Mouse (Mus musculus): ENCODE measurements around the gene Armc10.

The Armc10 gene

DNA sequence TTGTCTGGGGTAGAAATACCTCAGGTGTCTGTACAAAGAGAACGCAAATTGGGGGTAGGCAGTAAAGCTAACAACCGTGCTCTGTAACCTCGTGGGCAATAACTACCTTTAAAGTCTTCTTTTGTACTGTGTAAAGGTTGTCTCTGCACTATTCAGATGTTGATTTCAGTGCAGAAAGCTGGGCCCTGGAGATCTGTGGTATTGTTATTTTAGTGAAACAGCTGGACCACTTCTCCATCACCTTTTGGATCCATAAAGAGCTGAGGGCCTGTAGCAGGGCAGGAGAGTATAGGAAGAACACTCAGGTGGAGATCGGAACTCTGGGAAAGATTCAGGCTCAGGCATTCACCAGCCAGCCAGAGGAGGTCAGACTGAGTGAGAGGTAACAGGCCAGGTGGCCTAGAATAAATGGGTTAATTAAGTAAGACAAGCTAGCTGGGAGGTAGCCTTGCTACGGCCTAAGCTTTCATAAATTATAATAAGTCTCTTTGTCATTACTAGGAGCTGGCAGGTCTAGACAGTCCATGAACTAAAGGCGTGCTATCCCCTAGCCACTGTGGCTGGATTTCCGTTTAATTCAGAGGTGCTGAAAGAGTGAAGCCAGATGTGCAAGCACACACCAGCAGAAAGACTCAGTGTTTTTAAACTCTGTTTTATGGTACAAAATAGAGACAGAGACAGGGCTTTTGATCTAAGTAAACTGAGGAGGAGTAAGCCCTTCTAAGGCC is 6.4 kb downstream of the Armc10 start:
- peaks cover 24% of the 10 kb centered on the region for H3K36me3 ChIP-seq (ENCODE audit: control insufficient read depth, insufficient read depth, low read length, poor library complexity, severe bottlenecking)
- no peaks in the 10 kb centered on the region for H3K27me3 ChIP-seq (ENCODE audit: control insufficient read depth, insufficient read depth, low read length, poor library complexity, severe bottlenecking)
- no peak for DNase-seq (ENCODE audit: low read depth, low spot score)

DNA sequence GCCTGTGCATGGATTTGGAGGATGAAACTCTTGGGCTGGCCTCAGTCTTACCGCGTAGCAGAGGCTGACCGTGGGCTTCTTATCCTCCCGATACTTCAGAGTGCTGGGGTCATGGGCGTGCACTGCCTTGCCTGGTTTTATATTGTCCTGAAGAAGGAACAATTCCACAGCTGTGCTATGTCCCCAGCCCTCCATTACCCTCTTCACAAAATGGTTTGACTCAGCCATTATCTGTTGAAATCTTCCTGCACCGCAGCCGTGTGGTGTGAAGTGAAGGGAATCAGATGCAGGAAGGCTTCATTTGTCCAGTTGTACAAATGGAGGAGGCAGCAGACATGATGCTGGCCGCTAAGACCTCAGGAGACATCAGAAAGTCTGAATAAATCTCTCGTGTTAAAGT is 11.3 kb downstream of the Armc10 start:
- peaks cover 11% of the 10 kb centered on the region for H3K36me3 ChIP-seq (ENCODE audit: control insufficient read depth, insufficient read depth, low read length, poor library complexity, severe bottlenecking)
- no peak for DNase-seq (ENCODE audit: low read depth, low spot score)
- no peaks in the 10 kb centered on the region for H3K27me3 ChIP-seq (ENCODE audit: control insufficient read depth, insufficient read depth, low read length, poor library complexity, severe bottlenecking)

DNA sequence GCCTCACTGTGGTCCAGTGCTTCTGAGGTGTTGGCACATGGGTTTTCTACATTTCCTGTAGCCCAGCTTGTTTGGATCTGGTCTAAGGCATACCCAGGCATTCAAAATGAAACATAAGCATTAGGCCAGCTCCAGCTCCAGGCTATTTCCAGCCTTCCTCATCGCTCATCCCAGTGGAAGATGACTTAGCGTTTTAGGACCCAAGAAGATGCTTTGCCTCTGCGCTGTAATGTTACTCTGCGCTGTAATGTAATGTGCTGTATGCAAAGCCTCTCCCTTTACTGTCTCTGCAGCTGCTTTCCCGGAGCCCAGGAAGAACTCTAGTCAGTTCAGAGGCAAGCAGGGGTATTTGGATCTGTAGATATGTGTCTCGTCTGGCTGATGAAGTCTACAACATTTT is 12.4 kb downstream of the Armc10 start:
- H3K27me3 ChIP-seq (ENCODE audit: control insufficient read depth, insufficient read depth, low read length, poor library complexity, severe bottlenecking), result no peaks in the 10 kb centered on the region
- peaks cover 7% of the 10 kb centered on the region for H3K36me3 ChIP-seq (ENCODE audit: control insufficient read depth, insufficient read depth, low read length, poor library complexity, severe bottlenecking)
- DNase-seq (ENCODE audit: low read depth, low spot score), result no peak

DNA sequence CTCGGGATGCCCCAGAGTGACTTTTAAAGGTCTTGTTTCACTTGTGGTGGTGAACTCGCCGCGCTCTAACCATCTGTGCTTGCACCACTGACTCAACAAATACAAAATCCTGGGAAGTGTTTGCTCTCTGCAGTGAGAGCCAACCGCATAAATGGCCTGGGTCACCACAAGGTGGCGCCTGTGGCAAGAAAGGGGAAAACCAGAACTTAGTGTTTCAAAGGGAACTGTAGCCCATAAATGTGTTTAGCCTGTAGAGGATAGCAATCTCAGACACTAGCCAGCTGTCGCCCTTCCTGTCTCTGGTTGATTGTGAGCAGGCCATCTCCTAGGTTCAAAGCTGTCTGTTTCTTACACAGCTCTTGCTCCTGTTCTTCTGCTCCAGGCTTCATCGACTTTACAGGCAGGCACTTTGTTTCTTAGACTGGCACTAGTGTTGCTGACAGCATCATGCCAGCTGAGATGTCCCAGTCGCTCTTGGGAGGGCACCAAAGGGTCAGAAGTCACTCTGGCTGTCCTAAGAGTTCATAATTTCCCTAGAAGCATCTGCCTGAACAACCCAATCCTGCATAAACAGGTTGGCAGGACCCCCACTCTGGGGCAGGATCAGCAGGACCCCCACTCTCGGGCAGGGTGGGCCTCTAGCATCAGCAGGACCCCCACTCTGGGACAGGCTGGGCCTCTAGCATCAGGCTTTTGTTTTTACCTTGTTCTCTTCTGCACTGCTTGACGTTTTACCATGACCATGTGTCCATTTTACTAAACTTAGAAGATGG is 13.2 kb downstream of the Armc10 start:
- DNase-seq (ENCODE audit: low read depth, low spot score), result peak; percentile 76
- Histone ChIP-seq H3K27me3 (ENCODE audit: control insufficient read depth, insufficient read depth, low read length, poor library complexity, severe bottlenecking) (no peaks in the 10 kb centered on the region), H3K36me3 (ENCODE audit: control insufficient read depth, insufficient read depth, low read length, poor library complexity, severe bottlenecking) (peaks cover 7% of the 10 kb centered on the region)

DNA sequence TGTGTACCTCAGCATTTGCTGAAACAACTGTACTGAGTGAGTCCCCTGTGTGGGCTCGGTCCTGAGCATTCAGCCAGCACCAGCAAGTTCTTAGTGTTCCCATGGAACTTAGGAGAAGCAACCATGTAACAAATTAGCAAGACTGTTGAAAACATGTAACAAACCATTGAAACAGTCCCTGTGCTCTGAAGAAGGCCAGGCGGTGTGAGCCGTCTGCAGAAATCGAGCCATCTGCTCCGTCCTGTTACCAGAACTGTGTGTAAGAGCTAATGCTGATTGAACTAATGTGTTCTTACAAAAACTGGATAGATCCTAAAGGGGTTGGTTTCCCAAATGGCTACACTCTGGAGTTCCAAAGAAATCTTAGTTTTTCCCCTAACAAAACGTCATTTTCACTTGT is 15.2 kb downstream of the Armc10 start:
- no peak for DNase-seq (ENCODE audit: low read depth, low spot score)
- 0 out of 2 replicates have a peak, but pooled peaks cover 2% of the 10 kb centered on the region for H3K36me3 ChIP-seq (ENCODE audit: control insufficient read depth, insufficient read depth, low read length, poor library complexity, severe bottlenecking)
- no peaks in the 10 kb centered on the region for H3K27me3 ChIP-seq (ENCODE audit: control insufficient read depth, insufficient read depth, low read length, poor library complexity, severe bottlenecking)

DNA sequence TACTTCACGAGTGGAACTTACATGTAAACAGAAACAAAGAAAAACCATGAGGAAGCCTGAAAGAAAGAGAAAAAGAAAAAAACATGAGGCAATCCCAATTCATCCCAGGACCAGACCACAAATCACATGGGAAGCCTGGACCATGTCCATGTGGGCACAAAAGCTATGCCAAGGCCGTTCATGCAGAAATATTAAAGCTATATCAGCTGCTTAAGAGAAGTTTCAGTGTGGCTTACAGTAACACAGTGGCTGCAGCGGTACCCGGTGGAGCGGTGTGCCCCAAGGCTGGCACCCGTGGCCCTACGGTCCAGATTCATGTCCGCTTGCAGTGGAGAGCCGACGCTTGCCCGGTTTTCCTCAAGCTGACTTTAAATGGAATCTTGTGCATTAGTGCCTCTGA is 17.5 kb downstream of the Armc10 start:
- no peak for DNase-seq (ENCODE audit: low read depth, low spot score)
- H3K36me3 ChIP-seq (ENCODE audit: control insufficient read depth, insufficient read depth, low read length, poor library complexity, severe bottlenecking), result no peaks in the 10 kb centered on the region
- no peaks in the 10 kb centered on the region for H3K27me3 ChIP-seq (ENCODE audit: control insufficient read depth, insufficient read depth, low read length, poor library complexity, severe bottlenecking)

DNA sequence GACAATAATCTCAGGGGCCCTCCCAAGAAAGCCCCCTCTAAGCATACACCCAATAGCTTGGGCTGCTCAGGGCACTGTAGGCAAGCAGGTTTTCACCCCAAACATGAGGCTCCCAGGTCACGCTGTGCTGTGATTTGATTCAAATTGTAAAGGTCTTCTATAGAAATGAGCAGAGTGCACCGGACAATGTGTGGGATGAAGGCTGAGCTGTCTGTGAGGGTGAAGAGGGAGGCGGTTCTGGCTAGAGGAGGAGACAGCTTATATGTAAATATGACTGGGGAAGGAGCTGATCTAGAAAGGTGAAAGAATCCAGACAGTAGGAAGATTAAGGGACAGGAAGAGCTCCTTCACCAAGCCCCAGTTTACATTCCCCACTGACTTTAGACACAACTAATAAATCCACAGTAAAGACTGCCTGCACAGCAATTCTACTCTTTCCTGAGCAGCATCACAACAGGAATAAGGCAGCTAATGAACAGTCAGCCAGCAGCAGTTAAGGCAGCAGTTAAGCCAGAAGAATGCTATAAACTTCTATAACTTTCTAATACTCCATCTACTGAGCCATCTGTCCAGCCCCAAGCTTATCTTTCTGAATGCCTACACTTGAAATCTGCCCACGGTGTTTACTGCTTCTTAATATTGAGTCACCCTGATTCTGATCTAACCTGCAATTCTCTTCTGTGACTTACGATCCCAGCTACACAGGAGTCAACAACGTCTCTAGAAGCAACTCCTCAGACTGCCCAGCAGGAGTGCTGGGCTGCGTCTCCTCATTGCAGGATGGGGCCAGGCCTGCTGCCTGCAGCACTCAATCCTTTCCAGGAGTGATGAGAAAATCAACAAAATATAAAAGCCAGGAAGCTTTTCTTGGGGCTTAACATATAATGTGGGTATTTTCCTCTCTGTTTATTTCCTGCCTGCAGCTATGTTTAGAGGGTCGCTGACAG is 21.9 kb downstream of the Armc10 start:
- H3K36me3 ChIP-seq (ENCODE audit: control insufficient read depth, insufficient read depth, low read length, poor library complexity, severe bottlenecking), result no peaks in the 10 kb centered on the region
- no peaks in the 10 kb centered on the region for H3K27me3 ChIP-seq (ENCODE audit: control insufficient read depth, insufficient read depth, low read length, poor library complexity, severe bottlenecking)
- no peak for DNase-seq (ENCODE audit: low read depth, low spot score)

DNA sequence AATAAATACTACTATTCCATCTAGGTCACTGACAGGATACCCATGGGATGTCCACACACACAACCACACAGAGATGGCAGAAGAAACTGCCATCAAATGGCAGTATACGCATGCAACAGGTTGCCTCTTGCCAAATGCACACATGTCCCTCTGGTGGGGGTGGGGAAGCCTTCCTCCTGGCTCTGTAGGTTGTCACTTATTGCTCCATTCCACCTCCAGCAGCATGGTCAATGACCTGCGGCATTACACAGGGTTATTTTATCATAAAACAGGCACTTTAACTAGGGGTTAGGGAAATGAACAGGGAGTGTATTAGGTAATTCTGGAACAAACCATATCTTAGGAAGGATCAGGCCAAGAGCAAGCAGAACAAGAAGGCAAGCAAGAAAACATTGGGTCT is 23.7 kb downstream of the Armc10 start:
- no peak for DNase-seq (ENCODE audit: low read depth, low spot score)
- H3K27me3 ChIP-seq (ENCODE audit: control insufficient read depth, insufficient read depth, low read length, poor library complexity, severe bottlenecking), result no peaks in the 10 kb centered on the region

DNA sequence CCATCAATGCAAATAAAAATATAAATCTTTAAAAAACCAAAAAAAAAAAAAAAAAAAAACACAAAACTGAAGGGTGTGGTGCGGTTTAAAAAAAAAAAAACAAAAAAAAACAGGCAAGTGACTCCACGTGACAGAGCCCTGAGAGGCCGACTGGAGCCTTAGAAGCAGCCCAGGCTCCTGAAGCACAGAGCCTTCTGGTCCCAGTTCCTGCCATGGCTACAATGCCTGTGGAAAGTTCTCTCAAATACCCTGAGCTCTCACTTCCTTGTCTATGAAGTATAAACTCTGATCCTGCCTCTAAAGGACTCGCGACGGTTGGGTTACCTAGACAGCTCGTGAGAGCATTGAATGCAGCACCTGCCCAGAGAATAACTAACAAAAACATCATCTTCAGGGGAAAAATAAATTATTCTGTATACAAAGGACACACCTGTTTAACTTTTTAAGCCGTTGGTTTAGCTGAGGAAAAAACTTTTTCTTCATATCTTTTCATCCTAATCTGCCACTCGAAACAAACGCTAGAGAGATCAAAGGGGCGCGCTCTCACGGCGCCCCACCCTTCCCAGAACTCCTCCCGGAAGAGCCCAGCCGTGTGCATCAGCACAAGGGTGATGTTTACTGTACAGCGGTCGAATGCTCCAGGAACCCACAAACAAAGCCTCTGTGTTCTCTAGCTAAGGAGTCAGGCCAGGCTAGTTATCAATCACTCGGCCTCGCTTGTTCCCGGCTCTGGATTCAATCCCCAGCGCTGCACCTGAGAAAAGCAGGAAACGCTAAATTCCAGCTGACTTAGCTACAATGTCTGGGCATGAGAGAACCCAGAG is 27.4 kb downstream of the Armc10 start:
- Histone ChIP-seq H3K36me3 (ENCODE audit: control insufficient read depth, insufficient read depth, low read length, poor library complexity, severe bottlenecking) (peaks cover 1% of the 10 kb centered on the region; the same call in 1 of the 2 replicates), H3K27me3 (ENCODE audit: control insufficient read depth, insufficient read depth, low read length, poor library complexity, severe bottlenecking) (no peaks in the 10 kb centered on the region)
- peak; percentile 33 for DNase-seq (ENCODE audit: low read depth, low spot score)

More for the DNA sequence above, 23.7 kb downstream of the Armc10 start:
- H3K36me3 ChIP-seq (ENCODE audit: control insufficient read depth, insufficient read depth, low read length, poor library complexity, severe bottlenecking), result no peaks in the 10 kb centered on the region

DNA sequence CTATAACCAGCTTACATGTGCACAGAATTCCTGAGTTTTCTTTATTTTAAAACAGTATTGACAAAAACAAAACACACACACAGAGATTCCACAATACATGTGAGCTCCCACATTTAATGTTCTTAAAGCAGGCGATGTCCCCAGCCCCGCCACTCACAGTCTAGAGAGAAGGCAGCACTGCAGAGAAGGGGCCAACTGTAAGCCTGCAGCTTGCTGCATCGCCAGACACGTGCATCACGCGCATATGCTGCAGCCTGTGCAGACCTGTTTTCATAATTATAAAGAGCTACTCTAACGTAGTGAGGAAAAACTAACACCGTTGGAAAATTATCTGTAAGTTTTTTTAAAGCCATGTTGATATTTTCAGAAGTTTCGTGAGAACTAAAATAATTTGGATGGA is 28.1 kb downstream of the Armc10 start:
- Histone ChIP-seq H3K27me3 (ENCODE audit: control insufficient read depth, insufficient read depth, low read length, poor library complexity, severe bottlenecking) (no peaks in the 10 kb centered on the region), H3K36me3 (ENCODE audit: control insufficient read depth, insufficient read depth, low read length, poor library complexity, severe bottlenecking) (peaks cover 2% of the 10 kb centered on the region; the same call in 1 of the 2 replicates)
- DNase-seq (ENCODE audit: low read depth, low spot score), result no peak

DNA sequence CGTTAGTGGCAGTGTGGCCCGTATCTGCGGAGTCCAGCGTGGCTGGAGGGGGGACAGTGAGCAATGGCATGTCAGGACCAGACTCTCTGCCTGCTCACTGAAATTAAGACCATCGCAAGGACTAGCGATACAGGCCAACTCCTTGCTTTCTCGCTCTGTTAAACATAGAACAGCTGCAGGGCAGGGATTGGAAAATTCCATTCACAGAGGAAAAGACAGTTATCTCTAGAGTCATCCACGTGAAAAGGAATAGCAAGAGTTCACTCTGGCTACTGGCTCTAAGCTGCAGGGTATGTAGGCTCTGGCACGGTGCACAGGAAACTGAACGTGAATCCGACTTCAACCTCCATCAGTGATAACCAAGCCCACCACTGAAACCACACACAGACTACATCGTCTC is 29.4 kb downstream of the Armc10 start:
- Histone ChIP-seq H3K27me3 (ENCODE audit: control insufficient read depth, insufficient read depth, low read length, poor library complexity, severe bottlenecking) (no peaks in the 10 kb centered on the region), H3K36me3 (ENCODE audit: control insufficient read depth, insufficient read depth, low read length, poor library complexity, severe bottlenecking) (peaks cover 2% of the 10 kb centered on the region; the same call in 1 of the 2 replicates)
- no peak for DNase-seq (ENCODE audit: low read depth, low spot score)

DNA sequence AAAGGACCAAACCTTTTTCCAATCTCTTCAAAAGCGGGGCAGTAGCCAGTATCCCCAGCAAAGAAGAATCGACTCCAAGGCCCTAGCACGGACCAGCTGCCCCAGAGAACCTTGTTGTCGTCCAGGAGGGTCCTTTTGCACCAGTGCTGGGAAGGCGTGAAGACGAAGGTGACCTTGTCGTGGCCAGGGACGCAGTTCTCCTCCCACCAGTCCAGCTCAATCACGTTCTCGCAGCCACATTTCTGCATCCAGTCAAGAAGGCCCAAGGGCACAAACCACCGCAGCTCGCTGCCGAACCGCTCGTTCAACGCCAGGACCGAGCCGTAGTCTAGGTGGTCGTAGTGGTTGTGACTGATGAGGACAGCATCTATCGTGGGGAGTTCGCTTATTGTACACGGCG is 29.9 kb downstream of the Armc10 start:
- DNase-seq (ENCODE audit: low read depth, low spot score), result no peak
- H3K27me3 ChIP-seq (ENCODE audit: control insufficient read depth, insufficient read depth, low read length, poor library complexity, severe bottlenecking), result no peaks in the 10 kb centered on the region

DNA sequence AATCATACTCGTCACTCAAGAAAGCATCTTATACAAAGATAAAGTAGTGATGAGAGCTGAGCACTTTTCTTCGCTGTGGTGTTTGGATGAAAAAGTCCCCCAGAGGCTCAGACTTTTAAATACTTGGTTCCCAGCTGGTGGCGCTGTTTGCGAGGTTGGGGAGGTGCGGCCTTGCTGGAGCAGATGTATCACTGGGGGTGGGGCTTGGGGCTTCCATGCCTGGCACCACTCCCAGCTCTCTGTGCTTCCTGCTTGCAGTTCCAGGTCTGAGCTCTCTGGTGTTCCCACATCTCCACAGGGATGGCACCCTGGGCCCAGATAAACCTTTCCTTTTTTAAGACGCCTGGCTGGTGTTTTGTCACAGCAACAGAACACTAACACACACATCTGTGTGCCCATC is 32.3 kb downstream of the Armc10 start:
- no peak for DNase-seq (ENCODE audit: low read depth, low spot score)
- peaks cover 2% of the 10 kb centered on the region; the same call in 1 of the 2 replicates for H3K36me3 ChIP-seq (ENCODE audit: control insufficient read depth, insufficient read depth, low read length, poor library complexity, severe bottlenecking)

More for the DNA sequence above, 29.9 kb downstream of the Armc10 start:
- peaks cover 2% of the 10 kb centered on the region; the same call in 1 of the 2 replicates for H3K36me3 ChIP-seq (ENCODE audit: control insufficient read depth, insufficient read depth, low read length, poor library complexity, severe bottlenecking)

DNA sequence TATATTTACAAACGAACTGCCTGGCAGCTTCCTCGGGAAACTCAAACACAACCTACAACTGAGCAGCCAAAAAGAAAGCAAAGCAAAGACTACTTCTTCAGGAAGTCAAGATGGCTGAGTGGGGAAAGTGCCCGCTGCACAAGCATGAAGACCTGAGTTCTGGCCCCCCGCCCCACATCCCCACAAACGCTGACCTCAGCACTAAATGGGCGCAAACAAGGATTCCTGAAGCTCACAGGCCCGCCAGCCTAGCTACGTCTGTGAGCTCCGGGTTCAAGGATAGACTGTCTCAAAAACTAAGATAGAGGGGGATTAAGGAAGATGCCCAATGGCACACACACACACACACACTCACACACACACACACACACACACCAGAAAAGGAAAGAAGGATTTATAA is 32.8 kb downstream of the Armc10 start:
- Histone ChIP-seq H3K36me3 (ENCODE audit: control insufficient read depth, insufficient read depth, low read length, poor library complexity, severe bottlenecking) (peaks cover 2% of the 10 kb centered on the region; the same call in 1 of the 2 replicates), H3K27me3 (ENCODE audit: control insufficient read depth, insufficient read depth, low read length, poor library complexity, severe bottlenecking) (no peaks in the 10 kb centered on the region)
- no peak for DNase-seq (ENCODE audit: low read depth, low spot score)

More for the DNA sequence above, 32.3 kb downstream of the Armc10 start:
- H3K27me3 ChIP-seq (ENCODE audit: control insufficient read depth, insufficient read depth, low read length, poor library complexity, severe bottlenecking), result no peaks in the 10 kb centered on the region

All from splenic B cell, adult 2 months (primary cell).